Mouse (Mus musculus) retina, adult 2 months (tissue): ENCODE measurements at regions not wholly inside any gene's neighbourhood (a gene's known extent, or its start where the extent isn't known, plus 50 kb on each side); places are given as distances from the start of the nearest gene placed in this dataset.
A peak's percentile ranks its signal among the peaks of the same experiment; 100 is the strongest.

ENCODE experiments used
- DNase-seq: peaks from one replicate; pipeline ENCODE4 v3.0.0-alpha.2; 2012; ENCODE audit warnings: low read depth, low spot score

DNA sequence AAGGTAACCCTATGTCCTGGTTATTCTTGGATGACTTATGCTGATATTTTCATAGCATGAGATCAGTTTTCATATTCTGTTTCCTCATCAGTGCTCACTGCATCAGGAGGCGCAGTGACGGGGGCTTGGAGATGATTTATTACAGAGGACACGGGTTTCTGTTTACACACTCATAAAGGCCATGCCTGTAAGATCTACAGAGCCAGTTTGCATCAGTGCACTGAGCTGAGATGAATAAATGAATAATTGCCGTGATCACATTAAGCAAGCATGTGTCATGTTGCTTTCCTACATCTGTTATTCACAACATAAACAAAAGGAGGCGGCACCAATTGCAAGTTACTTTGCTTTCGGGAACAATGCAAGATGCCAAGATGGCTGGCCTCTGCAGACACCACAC, 271.6 kb downstream of the Rnf144a start:
- no peak for DNase-seq

DNA sequence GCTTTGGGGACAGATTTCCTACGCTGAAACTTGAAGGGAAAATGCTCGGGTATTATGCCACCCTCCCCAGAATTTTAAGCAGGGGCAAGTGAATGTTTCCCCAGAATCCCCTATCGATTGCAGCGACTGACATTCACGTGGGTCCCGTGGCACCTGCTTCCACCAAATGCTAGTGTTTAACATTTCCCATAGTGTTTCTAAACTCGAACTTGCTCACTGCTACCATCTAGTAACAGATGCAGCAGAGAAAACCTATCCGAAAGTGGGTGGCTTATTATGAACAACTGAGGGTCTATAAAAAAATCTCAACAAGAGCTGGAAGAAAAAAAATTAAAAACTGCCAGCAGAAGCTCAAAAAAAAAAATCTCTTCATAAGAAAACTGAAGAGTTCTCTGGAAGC, 284.2 kb downstream of the Rnf144a start:
- no peak for DNase-seq

DNA sequence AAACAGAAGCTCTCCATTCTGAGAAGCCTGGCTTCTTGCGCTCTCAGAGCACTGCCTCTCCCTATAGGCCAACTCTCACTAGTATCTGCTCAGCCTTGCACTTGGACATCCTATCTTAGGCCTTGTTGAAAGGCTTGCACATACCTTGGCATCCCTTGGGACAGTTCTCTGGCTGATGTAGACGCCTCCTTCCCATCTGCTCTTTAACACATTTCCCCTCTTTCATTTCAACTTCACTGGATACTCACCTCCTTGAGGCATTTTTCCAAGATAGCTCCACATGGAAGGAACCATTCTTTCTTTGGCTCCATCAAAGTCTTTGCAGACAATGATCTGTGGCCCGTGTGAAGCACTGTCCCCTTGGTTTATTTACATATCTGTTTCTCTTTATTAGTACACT, 285.0 kb downstream of the Rnf144a start:
- DNase-seq, result no peak

DNA sequence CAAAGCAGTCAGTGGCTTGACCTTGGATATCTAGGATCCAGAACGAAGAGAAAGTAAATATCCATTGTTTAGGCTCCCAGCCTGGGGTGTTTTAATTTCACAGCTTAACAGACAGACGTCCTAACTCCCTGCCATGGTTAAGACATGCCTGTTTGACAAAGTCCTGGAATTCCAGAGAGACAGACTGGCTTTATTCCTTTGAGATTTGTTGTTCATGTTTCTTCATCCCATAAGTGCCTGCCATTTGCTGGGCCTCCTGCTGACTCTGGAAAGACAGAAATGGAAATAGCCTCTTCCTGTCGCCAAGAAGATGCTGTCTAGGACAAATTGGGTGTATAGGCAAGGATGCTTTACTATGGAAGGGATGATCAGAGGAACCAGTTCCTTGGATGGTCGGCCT, 285.5 kb downstream of the Rnf144a start:
- no peak for DNase-seq

DNA sequence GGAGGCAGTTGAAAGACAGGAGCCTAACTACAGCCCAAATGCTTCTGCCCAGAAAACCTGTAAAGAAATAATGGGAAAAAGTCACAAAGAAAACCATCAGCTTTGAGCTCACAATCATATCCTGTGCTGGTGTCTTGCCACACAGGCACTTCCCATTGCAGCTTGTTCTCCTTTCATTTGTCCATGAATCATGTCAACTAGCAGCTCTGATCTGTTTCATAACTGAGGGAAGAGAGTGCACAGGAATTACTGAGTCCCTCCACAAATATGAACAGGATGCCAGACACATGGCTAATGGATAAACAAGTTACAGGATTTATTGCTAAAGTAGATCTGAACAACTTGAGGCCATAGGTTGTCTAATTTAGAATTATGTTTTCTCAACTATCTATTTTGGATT, 286.2 kb downstream of the Rnf144a start:
- no peak for DNase-seq

DNA sequence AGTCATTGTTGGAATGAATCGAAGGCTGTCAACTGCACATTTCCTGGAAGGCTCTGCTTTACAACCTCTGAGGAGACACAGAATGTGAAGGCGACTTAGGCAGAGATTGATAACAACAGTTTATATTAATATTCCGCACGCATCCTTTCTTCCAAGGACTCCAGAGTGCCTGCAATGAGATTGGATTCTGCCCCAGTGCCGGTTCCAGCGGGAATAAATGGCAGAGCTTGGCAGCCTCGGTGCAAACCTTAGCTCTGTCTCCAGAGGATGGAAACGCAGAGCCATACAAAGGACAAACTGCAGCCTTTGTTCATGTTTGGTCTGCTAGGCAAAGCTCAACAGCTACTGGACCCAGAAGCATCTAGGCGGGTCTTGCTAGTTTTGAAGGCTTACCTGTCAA, 288.8 kb downstream of the Rnf144a start:
- DNase-seq, result no peak

DNA sequence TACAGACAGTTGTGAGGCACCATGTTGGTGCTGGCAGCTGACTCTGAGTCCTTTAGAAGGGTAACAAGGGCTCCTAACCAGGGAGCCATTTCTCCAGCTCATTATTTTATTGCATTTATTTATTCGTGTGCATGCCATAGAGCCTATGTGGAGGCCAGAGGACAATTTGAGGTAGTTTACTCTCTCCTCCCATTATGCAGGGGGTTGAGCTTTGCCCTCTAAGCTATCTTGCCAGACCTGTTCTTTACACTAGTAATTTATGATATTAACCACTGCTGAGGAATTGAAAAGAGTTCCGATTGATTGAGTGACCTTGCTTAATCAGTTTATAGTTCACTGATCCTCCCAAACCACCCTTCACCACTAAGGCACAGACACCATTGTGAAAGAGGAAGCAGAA, 290.8 kb downstream of the Rnf144a start:
- no peak for DNase-seq

DNA sequence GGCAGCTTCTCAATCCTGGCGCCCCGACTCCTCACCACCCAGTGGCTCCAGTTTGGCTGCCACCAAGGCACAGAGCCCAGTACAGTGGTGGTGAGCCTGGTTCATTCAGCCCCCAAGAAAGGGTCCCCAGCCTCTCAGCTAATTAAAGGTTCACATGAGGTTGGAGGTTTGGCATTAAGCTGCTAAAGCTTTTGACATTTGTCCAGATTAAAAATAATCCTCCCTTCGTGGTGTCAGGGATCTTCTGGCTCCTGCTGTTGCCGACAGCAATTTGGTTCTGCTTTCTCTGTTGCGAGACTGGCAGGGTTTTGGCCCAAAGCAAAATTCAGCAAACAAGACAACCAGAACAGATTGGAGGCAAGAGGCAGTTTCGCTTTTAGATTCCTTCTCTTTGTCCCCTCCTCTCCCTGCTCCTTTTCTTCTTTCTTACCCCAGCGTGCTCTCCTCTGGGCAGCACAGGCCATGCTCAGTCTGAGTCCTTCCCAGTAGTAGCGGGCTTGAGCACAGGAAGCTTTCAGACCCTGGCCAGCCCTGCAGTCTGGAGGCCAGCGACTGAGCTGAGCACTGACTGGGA, 299.6 kb downstream of the Rnf144a start:
- DNase-seq, result no peak

DNA sequence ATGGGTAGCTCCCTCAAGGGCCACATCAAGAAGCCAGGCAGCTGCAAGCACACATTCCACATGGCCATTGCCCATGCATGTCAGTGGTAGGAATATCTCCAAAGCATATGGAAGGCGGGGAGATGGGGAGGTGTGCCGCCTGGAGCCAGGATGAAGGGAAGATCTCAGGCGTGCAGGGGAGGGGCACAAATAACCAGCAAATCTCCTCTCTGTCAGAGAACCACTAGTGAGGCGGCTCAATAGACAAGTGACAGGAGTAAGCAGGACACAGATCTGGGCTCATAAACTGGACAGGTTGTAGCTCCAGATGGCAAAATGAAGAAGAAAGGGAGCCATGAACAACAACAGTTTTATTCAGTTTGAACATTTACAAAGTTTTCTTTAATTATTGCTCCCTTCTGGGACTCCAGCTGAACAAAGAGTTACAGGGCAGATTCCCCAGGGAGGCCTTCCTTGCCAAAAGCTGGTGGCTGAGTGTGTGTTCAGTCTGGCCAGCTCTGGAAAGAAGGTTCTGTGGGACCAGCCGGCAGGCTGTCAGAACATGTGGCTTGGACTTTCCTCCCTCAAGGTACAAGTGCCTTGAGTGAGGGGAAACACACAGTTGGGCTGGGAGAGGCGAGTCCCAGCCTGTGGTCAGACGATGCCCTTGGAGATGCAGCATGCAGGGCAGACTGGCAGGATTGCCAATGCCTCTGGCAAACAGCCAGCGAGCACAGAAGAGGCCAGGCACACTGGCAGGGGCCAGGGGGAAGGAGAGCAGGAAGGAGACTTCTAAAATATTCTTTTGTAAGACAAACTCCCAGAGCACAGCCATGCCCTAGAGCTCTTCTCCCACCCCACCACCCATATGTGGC, 302.7 kb downstream of the Rnf144a start:
- DNase-seq, result no peak

DNA sequence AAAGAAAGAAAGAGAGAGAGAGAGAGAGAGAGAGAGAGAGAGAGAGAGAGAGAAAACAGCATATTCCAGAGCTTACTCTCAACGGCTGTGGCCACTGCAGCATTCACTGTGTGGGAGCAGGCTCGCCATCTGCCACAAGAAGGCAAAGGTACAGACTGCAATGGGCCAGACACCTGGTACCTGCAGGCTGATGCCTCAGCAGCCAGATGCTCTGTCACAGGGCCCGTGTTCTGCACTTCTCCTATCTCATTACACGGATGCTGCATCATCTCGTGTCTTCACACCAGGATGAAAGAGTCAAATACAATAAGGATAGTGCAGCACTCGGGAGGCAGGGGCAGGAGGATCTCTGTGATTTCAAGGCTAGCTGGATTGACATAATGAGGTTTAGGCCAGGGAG, 305.2 kb downstream of the Rnf144a start:
- no peak for DNase-seq

DNA sequence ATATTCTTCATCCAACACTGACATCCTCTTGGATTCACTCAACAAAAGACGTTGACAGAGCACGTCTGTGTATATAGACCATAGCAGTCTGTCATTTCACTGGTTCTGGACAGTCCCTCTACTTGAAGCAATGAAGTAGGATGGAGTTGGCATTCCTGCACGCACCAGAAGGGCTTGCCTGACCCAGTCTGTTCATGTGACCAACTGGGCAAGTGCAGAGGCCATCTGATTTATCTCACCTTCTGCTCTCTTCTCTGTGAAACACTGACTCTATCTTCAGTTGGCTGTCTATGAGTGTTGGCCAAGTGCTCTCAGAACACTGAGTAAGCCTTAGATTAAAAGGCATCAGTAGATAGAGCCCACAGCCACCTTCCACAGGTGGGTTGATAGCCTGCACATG, 310.7 kb downstream of the Rnf144a start:
- DNase-seq, result no peak

DNA sequence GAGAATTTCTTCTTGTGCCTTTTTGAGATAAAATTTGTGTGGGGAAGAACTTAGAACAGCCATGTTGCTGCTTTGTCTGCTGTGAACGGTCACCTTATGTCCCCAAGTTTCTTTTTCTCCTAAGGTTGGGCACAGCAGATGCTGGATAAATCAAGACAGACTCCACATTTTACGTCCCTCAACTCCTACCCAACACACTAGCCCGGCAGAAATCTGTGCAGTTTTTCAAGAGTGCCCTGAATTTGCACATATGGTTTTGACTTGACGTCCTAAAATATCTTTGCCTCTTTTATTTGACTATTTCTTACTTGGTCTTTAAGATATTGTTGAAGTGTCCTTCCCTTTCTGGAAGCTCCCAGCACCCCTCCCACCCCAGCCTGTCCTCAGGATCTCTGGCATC, 312.7 kb downstream of the Rnf144a start:
- no peak for DNase-seq

DNA sequence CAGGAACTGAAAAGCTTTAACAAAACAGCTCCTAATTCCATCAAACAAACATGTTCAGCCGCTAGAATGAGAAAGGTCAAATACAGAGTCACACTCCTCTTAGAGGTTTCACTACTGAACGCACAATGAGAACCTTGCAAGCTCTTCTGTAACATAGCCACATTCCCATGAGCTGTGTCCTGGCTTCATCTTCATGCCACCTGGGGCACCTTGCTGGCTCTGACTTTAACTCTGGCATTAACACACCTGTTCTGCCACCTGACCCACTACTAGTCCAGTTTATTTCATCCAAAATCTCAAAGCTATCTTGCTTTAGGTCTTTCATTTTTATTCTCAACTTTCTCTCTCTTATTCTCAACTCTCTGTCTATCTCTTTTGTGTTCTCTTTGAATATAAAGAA, 314.9 kb downstream of the Rnf144a start:
- no peak for DNase-seq

DNA sequence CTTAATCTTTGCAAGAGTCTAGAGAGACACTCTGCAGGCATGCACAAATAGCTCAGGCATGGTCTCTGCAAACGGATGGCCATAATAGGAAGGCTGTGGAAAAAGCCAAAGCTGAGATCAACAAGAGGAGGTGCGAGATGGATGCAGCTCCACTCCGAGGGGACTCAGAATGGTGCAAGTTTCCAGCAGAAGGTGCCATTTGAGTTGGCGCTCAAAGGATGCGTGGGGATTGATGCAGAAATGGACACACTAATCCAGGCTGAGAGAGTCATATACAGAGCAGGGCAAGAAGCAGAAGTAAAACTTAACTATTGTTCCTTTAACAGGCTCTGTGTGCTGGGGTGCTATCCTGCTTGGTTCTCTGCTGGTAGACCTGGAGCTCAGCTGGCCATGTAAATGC, 315.9 kb downstream of the Rnf144a start:
- no peak for DNase-seq

DNA sequence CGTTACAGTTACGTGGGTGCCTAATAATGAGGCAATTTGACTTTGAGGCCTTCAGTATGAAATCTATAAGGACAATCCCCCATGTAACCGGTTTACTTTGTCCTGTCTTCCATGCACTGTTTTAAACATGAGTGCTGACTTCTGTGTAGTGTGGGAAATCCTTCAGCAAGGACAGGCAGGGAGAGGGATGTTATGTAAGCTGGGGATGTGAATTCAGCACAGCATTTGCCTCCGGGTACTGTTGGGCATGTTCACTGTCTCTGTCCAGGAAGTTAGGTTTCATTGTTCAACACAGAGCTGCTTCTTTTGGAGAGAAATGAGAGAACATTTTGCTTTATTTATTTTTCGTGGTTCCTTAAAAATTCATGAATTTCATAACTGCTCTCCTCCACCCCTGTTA, 322.7 kb downstream of the Rnf144a start:
- no peak for DNase-seq

DNA sequence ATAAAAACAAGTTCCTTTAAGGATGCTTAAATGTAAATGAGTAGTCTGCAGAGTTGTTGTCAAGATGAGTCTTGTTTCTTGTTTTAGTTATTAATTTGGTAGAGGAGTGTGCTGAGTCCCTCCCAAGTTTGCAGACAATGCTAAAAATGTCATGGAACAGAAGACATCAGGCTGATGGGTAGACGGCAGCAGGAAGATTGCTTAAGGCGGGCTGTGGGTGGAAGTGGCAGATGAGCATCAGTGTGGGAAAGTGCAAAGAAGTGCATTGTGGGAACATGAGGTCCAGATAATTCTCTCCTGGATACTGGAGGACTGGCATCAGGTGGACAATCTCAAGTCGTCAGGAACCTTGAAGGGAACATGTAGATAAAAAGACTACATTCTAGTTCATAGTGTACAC, 323.2 kb downstream of the Rnf144a start:
- no peak for DNase-seq

DNA sequence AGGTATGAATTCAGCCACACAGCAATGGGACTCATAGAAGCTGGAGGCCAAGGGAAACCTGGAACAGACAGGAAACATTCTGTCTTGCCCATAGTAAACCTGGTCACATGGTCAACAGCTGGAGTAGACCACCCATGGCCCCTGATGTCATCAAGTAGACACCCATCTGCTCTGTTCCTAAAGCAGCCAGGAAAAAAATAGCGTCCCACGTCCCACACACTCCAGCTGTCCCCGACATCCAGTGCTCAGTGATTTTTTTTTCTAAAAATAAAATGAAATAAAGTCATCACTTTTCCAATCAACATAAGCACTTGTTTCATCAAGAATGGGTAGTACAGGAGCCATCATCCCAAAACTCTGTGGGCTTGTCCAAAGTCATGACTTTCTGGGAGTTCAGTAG, 326.7 kb downstream of the Rnf144a start:
- DNase-seq, result no peak

DNA sequence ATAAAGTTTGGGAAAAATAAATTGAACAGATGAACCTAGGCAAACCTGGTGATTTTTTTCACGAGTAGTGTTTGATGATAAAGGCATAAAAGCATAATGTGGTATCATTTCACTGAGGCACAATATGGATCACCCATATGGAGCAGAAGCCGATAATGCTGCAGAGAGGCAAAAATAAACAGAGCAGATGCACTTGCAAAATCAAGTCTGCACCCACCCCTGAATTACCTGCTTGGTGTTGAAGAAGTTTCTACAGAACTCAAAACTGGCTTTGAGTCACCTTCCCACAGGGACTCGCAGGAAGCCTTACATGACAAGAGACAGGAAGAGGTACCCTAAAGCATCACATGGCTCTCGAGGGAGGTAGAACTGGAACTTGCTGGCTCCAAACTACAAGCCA, 328.1 kb downstream of the Rnf144a start:
- DNase-seq, result no peak

DNA sequence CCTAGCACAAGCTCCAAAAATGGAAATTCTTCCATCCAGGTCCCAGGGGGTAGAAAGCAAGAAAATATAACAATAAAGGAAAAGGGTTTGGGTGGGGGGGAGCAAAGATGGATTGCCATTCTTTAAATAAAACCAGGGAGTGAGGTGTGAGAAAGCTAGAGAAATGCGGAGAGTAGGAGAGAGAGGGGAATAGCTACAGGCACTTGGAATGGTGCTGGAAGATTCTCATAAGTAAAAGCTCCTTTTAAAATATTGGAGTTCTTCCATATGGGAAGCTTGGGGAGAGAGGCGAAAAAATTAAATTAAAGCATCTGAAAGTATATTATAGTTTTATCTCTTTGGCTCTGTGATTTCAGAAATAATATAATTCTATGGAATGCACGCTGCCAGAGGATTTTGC, 328.6 kb downstream of the Rnf144a start:
- DNase-seq, result no peak

DNA sequence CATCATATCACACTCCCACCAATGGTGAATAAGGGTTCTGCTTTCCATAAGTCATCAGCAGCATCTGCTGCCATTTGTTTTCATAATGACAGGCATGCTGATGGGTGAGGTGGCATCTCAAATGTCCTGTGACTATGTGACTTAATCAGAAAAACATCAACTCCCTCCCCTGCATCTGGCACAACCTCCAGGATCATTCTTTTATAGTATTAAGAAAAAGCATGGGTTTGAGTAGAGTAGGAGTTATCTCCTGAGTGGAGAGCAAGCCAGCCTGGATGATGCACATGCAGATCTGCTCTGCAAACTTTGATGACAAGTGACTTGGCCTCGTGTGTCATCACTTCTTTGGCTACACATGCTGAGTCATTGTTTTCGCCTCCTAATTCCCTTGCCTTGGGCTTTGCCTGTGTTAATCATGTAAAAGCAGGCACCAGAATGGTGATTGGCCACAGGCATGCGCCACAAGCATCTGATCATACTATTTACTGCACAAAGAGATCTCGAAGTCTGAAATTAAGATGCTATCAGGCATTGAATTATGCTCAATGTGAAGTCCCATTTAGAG, 335.9 kb downstream of the Rnf144a start:
- DNase-seq, result no peak

DNA sequence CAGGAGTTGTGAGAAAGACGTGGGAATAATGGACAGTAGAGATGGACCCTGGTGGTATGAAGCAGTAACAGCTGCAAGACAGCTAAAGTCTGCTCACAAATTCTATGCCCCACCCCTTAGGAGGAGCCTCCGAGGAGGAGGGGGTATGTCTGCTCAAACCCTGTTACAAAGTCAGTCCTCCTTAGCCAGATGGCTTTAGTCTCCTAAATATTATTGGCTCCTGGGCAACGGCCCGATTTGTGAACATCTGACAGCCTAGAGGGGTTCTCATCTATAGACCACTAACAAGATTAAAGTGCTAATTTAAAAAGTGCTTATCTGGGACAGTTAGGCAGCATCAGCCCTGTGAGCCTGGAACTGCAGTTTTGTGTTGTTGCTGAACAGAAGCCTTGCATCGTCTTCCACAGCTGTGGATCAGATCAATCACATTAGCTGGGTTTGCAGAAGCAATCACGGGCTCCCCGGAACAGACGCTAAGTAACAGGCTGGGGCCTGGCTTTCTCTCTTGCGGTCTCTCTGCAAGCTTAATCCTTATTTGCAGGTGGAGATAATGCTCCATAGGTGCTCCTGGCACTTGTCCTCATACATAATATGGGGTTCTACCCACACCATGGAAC, 339.3 kb downstream of the Rnf144a start:
- DNase-seq, result no peak

DNA sequence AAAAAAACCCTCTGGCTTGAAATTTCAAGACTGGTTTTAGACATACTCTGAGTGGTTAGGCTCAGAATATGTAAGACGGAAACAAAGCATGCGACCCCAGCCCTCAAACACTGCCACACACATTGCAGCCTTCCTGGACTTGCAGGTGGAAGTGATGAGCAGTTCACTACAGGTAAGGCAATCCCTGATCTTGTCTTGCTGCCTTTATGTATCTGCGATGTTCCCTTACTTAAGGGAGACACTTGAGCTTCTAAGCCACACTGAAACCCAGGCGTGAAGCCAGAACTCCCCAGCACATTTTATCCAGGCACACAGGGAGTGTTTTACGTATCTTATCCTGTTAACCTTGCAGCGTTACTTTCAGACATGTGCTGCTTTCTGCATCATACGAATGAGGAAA, 342.9 kb downstream of the Rnf144a start:
- DNase-seq, result no peak

DNA sequence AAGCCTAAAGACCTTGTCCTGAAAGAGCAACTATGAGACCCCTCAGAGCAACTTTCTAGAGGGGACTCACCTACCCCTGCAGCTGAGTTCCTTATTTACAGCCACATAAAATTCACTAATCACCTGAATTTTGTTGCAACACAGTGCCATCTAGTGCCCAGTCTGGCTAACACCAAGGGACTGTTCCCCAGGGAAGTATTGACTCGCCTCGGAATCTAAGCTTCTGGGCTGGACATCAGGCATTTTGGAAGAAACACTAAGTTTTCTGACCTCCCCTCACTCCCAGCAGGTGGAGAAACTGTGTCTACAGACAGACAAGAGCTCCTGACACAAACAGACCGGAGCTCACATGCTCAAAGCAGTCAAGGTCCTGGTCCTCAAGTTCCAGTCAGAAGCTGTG, 343.4 kb downstream of the Rnf144a start:
- peak; percentile 28 for DNase-seq
